Comparison of ENCODE assay signal across 8 mouse cellular contexts in the genomic region with DNA sequence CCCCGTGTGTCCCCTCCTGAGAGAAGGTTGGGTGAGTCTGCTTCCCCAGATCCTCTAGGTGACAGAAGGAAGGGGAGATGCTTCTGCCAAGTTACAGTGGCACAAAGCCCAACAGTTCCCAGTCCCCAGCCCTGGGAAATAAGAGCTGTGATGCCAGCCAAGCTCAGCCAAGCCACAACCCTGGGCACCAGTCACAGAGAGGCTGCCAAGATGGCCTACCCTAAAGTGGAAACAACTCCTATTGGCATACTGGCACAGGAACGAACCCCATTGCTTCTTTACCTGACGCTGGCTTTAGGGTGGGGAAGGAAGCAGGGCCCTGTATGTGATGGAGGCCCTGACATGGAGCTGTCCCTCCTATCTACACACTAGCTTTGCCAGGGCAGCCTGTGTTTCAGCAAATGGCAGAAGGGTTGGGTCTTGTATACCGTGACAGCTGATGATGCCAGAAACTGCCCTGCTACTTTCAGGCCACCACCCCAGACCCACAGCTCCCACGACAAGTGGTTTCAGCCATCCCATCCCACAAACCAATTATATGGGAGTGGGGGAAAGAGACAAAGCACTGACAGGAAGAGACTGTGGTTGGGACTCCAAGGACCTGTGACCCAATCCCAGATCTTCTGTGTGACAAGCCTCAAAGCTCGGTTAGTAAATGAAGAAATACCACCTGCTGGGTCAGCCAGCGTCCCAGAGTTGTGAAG. TPM values are rescaled to one million over a fixed set of nuclear protein-coding genes. Genes with fewer than 3 reads are reported as not detected.
DNase-seq lines count a peak whose midpoint lies in the region; ATAC-seq and TF ChIP-seq lines count a peak whose summit lies in the region.

No protein-coding gene starts in this region.

- no peak for TF ChIP-seq EP300 in liver, postnatal 0 days (IDR thresholded peaks at IDR 0.05; ENCODE audit: low read depth)

- 61% methylated on average over 7 of the region's 7 CpGs for WGBS in kidney, postnatal 0 days
- 71% methylated on average over 7 of the region's 7 CpGs for WGBS in embryonic facial prominence, embryonic 11.5 days
- WGBS in liver, postnatal 0 days (ENCODE audit: insufficient replicate concordance): 29% methylated on average over 7 of the region's 7 CpGs

- peak overlapping the region; percentile 85; the same call in 1 of the 2 replicates for H3K27ac ChIP-seq in kidney, postnatal 0 days
- H3K27ac ChIP-seq in embryonic facial prominence, embryonic 11.5 days (replicated peaks; ENCODE audit: low read depth, low read length): no peak overlapping the region; the same call in 1 of the 2 replicates
- H3K27ac ChIP-seq in liver, postnatal 0 days (ENCODE audit: low read depth): peak overlapping the region; percentile 88

- no peaks in the 10 kb centered on the region for H3K36me3 ChIP-seq in kidney, postnatal 0 days (ENCODE audit: insufficient read depth, low read length)
- no peaks in the 10 kb centered on the region for H3K36me3 ChIP-seq in embryonic facial prominence, embryonic 11.5 days (replicated peaks; ENCODE audit: control insufficient read depth, insufficient read depth, low read depth, low read length)
- H3K36me3 ChIP-seq in liver, postnatal 0 days (replicated peaks; ENCODE audit: insufficient read depth, low read length): peaks cover 6% of the 10 kb centered on the region; the same call in 1 of the 2 replicates

- peak overlapping the region; percentile 47 for H3K4me2 ChIP-seq in kidney, postnatal 0 days (ENCODE audit: low read length)
- peak overlapping the region; percentile 8; the same call in 1 of the 2 replicates for H3K4me2 ChIP-seq in embryonic facial prominence, embryonic 11.5 days (ENCODE audit: low read depth, low read length)
- H3K4me2 ChIP-seq in liver, postnatal 0 days (ENCODE audit: low read depth, low read length): peak overlapping the region; percentile 87

- H3K9me3 ChIP-seq in kidney, postnatal 0 days (replicated peaks; ENCODE audit: low read length): no peaks in the 10 kb centered on the region
- no peaks in the 10 kb centered on the region for H3K9me3 ChIP-seq in embryonic facial prominence, embryonic 11.5 days (replicated peaks; ENCODE audit: control insufficient read depth, low read length)
- no peaks in the 10 kb centered on the region for H3K9me3 ChIP-seq in liver, postnatal 0 days (ENCODE audit: low read length)

- intact Hi-C loops in heart, postnatal 10 days (cut with DNase I): no loop called here

- DNase-seq in kidney, postnatal 0 days (ENCODE audit: low spot score): no peak
- DNase-seq in kidney, postnatal 4 days: no peak
- peak; percentile 88 for DNase-seq in adipocyte (ENCODE audit: low spot score)
- DNase-seq in embryonic facial prominence, embryonic 11.5 days (ENCODE audit: low spot score): no peak
- peak; percentile 75 to 78 for DNase-seq in heart, postnatal 10 days
- no peak for DNase-seq in liver, postnatal 0 days
- no peak for DNase-seq in testis, postnatal 10 days (ENCODE audit: low spot score)

- no peaks in the 10 kb centered on the region for H3K27me3 ChIP-seq in kidney, postnatal 0 days (ENCODE audit: insufficient read depth, low read length)
- H3K27me3 ChIP-seq in embryonic facial prominence, embryonic 11.5 days (ENCODE audit: control insufficient read depth, insufficient read depth, low read length): no peaks in the 10 kb centered on the region
- H3K27me3 ChIP-seq in liver, postnatal 0 days (ENCODE audit: insufficient read depth, low read length): no peaks in the 10 kb centered on the region

- H3K9ac ChIP-seq in kidney, postnatal 0 days (ENCODE audit: low read depth, low read length): peak overlapping the region; percentile 36; the same call in 1 of the 2 replicates
- H3K9ac ChIP-seq in embryonic facial prominence, embryonic 11.5 days (replicated peaks; ENCODE audit: low read length): no peak overlapping the region; the same call in 1 of the 2 replicates
- peak overlapping the region; percentile 46 for H3K9ac ChIP-seq in liver, postnatal 0 days (replicated peaks)

- H3K4me3 ChIP-seq in kidney, postnatal 0 days (replicated peaks; ENCODE audit: low read depth, low read length): no peak overlapping the region
- H3K4me3 ChIP-seq in embryonic facial prominence, embryonic 11.5 days (ENCODE audit: low read depth, low read length): no peak overlapping the region
- H3K4me3 ChIP-seq in liver, postnatal 0 days (ENCODE audit: low read depth, low read length): peak overlapping the region; percentile 92

- peaks cover 52% of the 10 kb centered on the region for H3K4me1 ChIP-seq in kidney, postnatal 0 days (replicated peaks; ENCODE audit: insufficient read depth, low read length)
- peaks cover 23% of the 10 kb centered on the region for H3K4me1 ChIP-seq in embryonic facial prominence, embryonic 11.5 days (ENCODE audit: control insufficient read depth, insufficient read depth, low read length)
- peaks cover 57% of the 10 kb centered on the region for H3K4me1 ChIP-seq in liver, postnatal 0 days (ENCODE audit: insufficient read depth)

- TF ChIP-seq CTCF in kidney, postnatal 0 days (IDR thresholded peaks at IDR 0.05; ENCODE audit: low read depth): no peak
- no peak for TF ChIP-seq CTCF in liver, postnatal 0 days (IDR thresholded peaks at IDR 0.05; ENCODE audit: low read depth)

- ATAC-seq in kidney, postnatal 0 days (replicated peaks; ENCODE audit: low FRiP score, low read depth): no peak
- ATAC-seq in embryonic facial prominence, embryonic 11.5 days (replicated peaks; ENCODE audit: insufficient number of reproducible peaks, low FRiP score, low TSS enrichment, low read depth): no peak
- ATAC-seq in liver, postnatal 0 days: no peak
- no peak for ATAC-seq in megakaryocyte-erythroid progenitor cell, adult 5-6 weeks (replicated peaks; ENCODE audit: low FRiP score, low TSS enrichment, poor library complexity, severe bottlenecking)

RNA-seq across cellular contexts. Expression of a gene that starts 2.9 kb away (rescaled TPM):
- 12.8 and 14.4 TPM in 2 replicates for polyA plus RNA-seq in kidney, postnatal 0 days (2015; fragmentation: Nextera tagmentation; extraction: Ambion mirVana)
- polyA plus RNA-seq in embryonic facial prominence, embryonic 11.5 days (2014; fragmentation: Nextera tagmentation; extraction: Ambion mirVana): 13.5 and 18.9 TPM in 2 replicates
- 10 to 100 TPM; 51.4 to 57.2 TPM for total RNA-seq in heart, postnatal 10 days (2021)
- polyA plus RNA-seq in liver, postnatal 0 days (2015; fragmentation: Nextera tagmentation; extraction: Ambion mirVana): 11.9 and 14.8 TPM in 2 replicates
- total RNA-seq in megakaryocyte-erythroid progenitor cell, adult 5-6 weeks (2014; fragmentation: Nextera tagmentation): 103 and 118 TPM in 2 replicates
- total RNA-seq in megakaryocyte-erythroid progenitor cell, adult 5-6 weeks (2017): 81.8 and 93.1 TPM in 2 replicates

RNA-seq across cellular contexts. Expression of a gene that starts 20.2 kb away (rescaled TPM):
- polyA plus RNA-seq in kidney, postnatal 0 days (2015; fragmentation: Nextera tagmentation; extraction: Ambion mirVana): 3.9 and 5.4 TPM in 2 replicates
- polyA plus RNA-seq in embryonic facial prominence, embryonic 11.5 days (2014; fragmentation: Nextera tagmentation; extraction: Ambion mirVana): 5.6 and 6.4 TPM in 2 replicates
- total RNA-seq in heart, postnatal 10 days (2021): 1 to 10 TPM in 1 of 2 experiments, under 1 TPM in 1; 0.98 to 1.5 TPM
- polyA plus RNA-seq in liver, postnatal 0 days (2015; fragmentation: Nextera tagmentation; extraction: Ambion mirVana): 0.54 and 0.92 TPM in 2 replicates
- total RNA-seq in megakaryocyte-erythroid progenitor cell, adult 5-6 weeks (2014; fragmentation: Nextera tagmentation): 1.0 and 2.2 TPM in 2 replicates
- 0.61 TPM in 1 of 2 replicates, not detected in the other for total RNA-seq in megakaryocyte-erythroid progenitor cell, adult 5-6 weeks (2017)

RNA-seq across cellular contexts. Expression of a gene that starts 34.1 kb away (rescaled TPM):
- polyA plus RNA-seq in kidney, postnatal 0 days (2015; fragmentation: Nextera tagmentation; extraction: Ambion mirVana): 15.6 and 18.8 TPM in 2 replicates
- 2.7 and 4.8 TPM in 2 replicates for polyA plus RNA-seq in embryonic facial prominence, embryonic 11.5 days (2014; fragmentation: Nextera tagmentation; extraction: Ambion mirVana)
- 10 to 100 TPM in 1 of 2 experiments, 1 to 10 TPM in 1; 10.0 to 12.0 TPM for total RNA-seq in heart, postnatal 10 days (2021)
- polyA plus RNA-seq in liver, postnatal 0 days (2015; fragmentation: Nextera tagmentation; extraction: Ambion mirVana): 3.3 and 3.4 TPM in 2 replicates
- total RNA-seq in megakaryocyte-erythroid progenitor cell, adult 5-6 weeks (2014; fragmentation: Nextera tagmentation): 5.9 and 27.6 TPM in 2 replicates
- 7.0 and 8.6 TPM in 2 replicates for total RNA-seq in megakaryocyte-erythroid progenitor cell, adult 5-6 weeks (2017)

Comparison
In these comparisons a context has a peak if more than half of its experiments do, and no peak if none do; other contexts are left out.
1. DNase-seq: peak in adipocyte (single experiment) and heart, postnatal 10 days (2 of 2); none in kidney, postnatal 0 days (single experiment), kidney, postnatal 4 days (0 of 2), embryonic facial prominence, embryonic 11.5 days (single experiment), liver, postnatal 0 days (single experiment) and testis, postnatal 10 days (single experiment).
2. H3K4me2 ChIP-seq: peak in every context shown above with its lines; median percentile 87 in liver, postnatal 0 days; 47 in kidney, postnatal 0 days; 8 in embryonic facial prominence, embryonic 11.5 days.